Comparison of ENCODE assay signal across 21 mouse cellular contexts in the genomic region with DNA sequence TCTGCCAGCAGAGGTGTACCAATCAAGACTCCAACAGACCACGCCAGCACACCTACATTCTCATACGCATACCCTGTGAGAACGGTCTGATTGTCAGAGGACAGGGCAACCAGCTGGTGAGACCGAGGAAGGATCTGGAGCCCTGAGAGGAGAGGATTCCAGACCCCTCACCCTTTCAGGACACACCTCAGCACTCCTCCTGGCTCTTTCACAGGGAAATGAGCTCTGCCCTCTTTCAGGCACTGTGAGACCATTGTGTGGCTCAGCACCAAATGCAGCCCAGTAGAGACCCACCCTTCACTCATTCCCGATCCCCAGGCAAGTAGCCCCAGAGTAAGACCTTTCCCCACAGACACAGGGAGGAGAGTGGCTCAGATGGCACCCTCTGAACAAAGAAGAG.
"Had no signal": no experiment of that assay in that cellular context is flagged by ENCODE, and none has a peak within 500 bp of the region (broad histone marks: within the 10 kb centered on the region; RNA-seq: fewer than 3 reads in every experiment).

No protein-coding gene starts in this region.

- H3K4me1 ChIP-seq: liver, embryonic 12.5 days; liver, embryonic 15.5 days; midbrain, embryonic 12.5 days; midbrain, embryonic 15.5 days had no signal

- DNase-seq: kidney, adult 9 months; kidney, postnatal 14 days; kidney, postnatal 4 days; liver; lung, adult 18-20 months; lung, postnatal 10 days; lung, postnatal 36 days; retina, postnatal 1 day; thymus, adult 2 months; thymus, postnatal 14 days; thymus, postnatal 4 days had no signal

- H3K4me2 ChIP-seq: limb, embryonic 13.5 days; liver, embryonic 12.5 days; liver, embryonic 15.5 days; lung, embryonic 15.5 days; midbrain, embryonic 12.5 days; midbrain, embryonic 15.5 days; neural tube, embryonic 13.5 days had no signal

- H3K9me3 ChIP-seq: limb, embryonic 10.5 days; limb, embryonic 13.5 days; liver, embryonic 12.5 days; liver, embryonic 15.5 days; lung, embryonic 15.5 days; megakaryocyte, embryonic 14.5 days; midbrain, embryonic 12.5 days; midbrain, embryonic 15.5 days; neural tube, embryonic 13.5 days had no signal

- H3K4me3 ChIP-seq: limb, embryonic 10.5 days; limb, embryonic 13.5 days; liver, embryonic 12.5 days; liver, embryonic 15.5 days; lung, embryonic 15.5 days; megakaryocyte, embryonic 14.5 days; midbrain, embryonic 12.5 days; midbrain, embryonic 15.5 days; myocyte; neural tube, embryonic 13.5 days had no signal

- H3K36me3 ChIP-seq: limb, embryonic 10.5 days; limb, embryonic 13.5 days; liver, embryonic 12.5 days; liver, embryonic 15.5 days; lung, embryonic 15.5 days; midbrain, embryonic 15.5 days had no signal

- H3K27ac ChIP-seq: limb, embryonic 10.5 days; limb, embryonic 13.5 days; liver, embryonic 12.5 days; liver, embryonic 15.5 days; lung, embryonic 15.5 days; midbrain, embryonic 12.5 days; midbrain, embryonic 15.5 days; neural tube, embryonic 13.5 days had no signal

- H3K9ac ChIP-seq: limb, embryonic 13.5 days; liver, embryonic 12.5 days; liver, embryonic 15.5 days; lung, embryonic 15.5 days; midbrain, embryonic 12.5 days; midbrain, embryonic 15.5 days; neural tube, embryonic 13.5 days had no signal

- H3K27me3 ChIP-seq: liver, embryonic 12.5 days; liver, embryonic 15.5 days; lung, embryonic 15.5 days; midbrain, embryonic 15.5 days; neural tube, embryonic 13.5 days had no signal

- ATAC-seq: liver, embryonic 12.5 days; midbrain, embryonic 15.5 days had no signal
